Mouse (Mus musculus): ENCODE results near the gene Gli3.

- TF ChIP-seq CTCF (IDR thresholded peaks at IDR 0.05; ENCODE audit: low read depth, low read length) (no peak), POLR2A (IDR thresholded peaks at IDR 0.05; ENCODE audit: extremely low read depth, insufficient read depth, low read length) (no peak)
Measured at GRCm38 (mm10) chr13:15688826-15689501, 225.9 kb downstream of the Gli3 start.
